Comparison of ENCODE assay signal across 22 mouse cellular contexts in the genomic region with DNA sequence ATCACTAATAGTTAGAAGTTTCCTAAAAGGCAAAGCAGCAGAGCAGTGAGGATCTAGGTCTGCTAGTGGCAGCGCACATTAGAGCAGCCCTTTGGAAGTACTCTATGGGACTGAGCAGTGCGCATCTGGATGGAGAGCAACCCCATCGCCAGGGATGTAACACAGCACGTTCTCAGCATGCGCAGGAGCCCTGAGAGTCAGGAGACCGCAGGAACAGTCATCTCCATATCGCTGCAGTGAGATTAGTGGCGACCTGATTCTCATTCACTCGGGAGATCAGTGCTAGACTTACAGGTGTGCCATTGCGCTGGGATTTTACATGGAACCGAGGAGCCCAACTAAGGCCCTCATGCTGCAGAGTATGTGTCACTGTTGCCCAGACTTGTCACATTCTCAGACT. TPM values are rescaled to one million over a fixed set of nuclear protein-coding genes. Genes with fewer than 3 reads are reported as not detected.
"Had no signal": no experiment of that assay in that cellular context is flagged by ENCODE, and none has a peak within 500 bp of the region (broad histone marks: within the 10 kb centered on the region; RNA-seq: fewer than 3 reads in every experiment).

No protein-coding gene starts in this region.

- DNase-seq: kidney, adult 11 months; kidney, adult 9 months; kidney, postnatal 25 days; layer of hippocampus, adult 9-11 months; liver; lung, adult 18-20 months; lung, postnatal 10 days; lung, postnatal 36 days; right cerebral cortex, adult 18-20 months; thymus, adult 18-20 months; thymus, postnatal 36 days had no signal

- H3K4me3 ChIP-seq: layer of hippocampus, adult 2 months; limb, embryonic 10.5 days; limb, embryonic 13.5 days; liver, embryonic 12.5 days; liver, embryonic 15.5 days; lung, embryonic 15.5 days; megakaryocyte, embryonic 14.5 days; midbrain, embryonic 10.5 days; midbrain, embryonic 15.5 days; neural tube, embryonic 12.5 days; neural tube, embryonic 15.5 days had no signal

- H3K4me1 ChIP-seq: limb, embryonic 10.5 days; limb, embryonic 13.5 days; liver, embryonic 12.5 days; liver, embryonic 15.5 days; lung, embryonic 15.5 days; midbrain, embryonic 10.5 days; midbrain, embryonic 15.5 days; neural tube, embryonic 12.5 days; neural tube, embryonic 15.5 days had no signal

- H3K9me3 ChIP-seq: limb, embryonic 10.5 days; limb, embryonic 13.5 days; liver, embryonic 12.5 days; liver, embryonic 15.5 days; lung, embryonic 15.5 days; megakaryocyte, embryonic 14.5 days; midbrain, embryonic 10.5 days; midbrain, embryonic 15.5 days; neural tube, embryonic 12.5 days; neural tube, embryonic 15.5 days had no signal

- H3K9ac ChIP-seq: limb, embryonic 13.5 days; liver, embryonic 12.5 days; liver, embryonic 15.5 days; lung, embryonic 15.5 days; midbrain, embryonic 15.5 days; neural tube, embryonic 12.5 days; neural tube, embryonic 15.5 days had no signal

- H3K27ac ChIP-seq: layer of hippocampus, adult 2 months; limb, embryonic 10.5 days; limb, embryonic 13.5 days; liver, embryonic 12.5 days; liver, embryonic 15.5 days; lung, embryonic 15.5 days; midbrain, embryonic 10.5 days; midbrain, embryonic 15.5 days; neural tube, embryonic 12.5 days; neural tube, embryonic 15.5 days had no signal

- H3K27me3 ChIP-seq: limb, embryonic 13.5 days; liver, embryonic 12.5 days; liver, embryonic 15.5 days; lung, embryonic 15.5 days; megakaryocyte, embryonic 14.5 days; midbrain, embryonic 15.5 days; neural tube, embryonic 12.5 days; neural tube, embryonic 15.5 days had no signal

RNA-seq across cellular contexts. Expression of a gene that starts 41.4 kb away (rescaled TPM):
- polyA plus RNA-seq: limb, embryonic 10.5 days had no signal
